Mouse (Mus musculus) kidney, adult 2 months (tissue): ENCODE measurements around the gene Smim20.

Experiments used
- CTCF ChIP-seq: fragments of 200-500 bp; conservative IDR thresholded peaks from 2 replicates; pipeline ENCODE4 v1.5.1; 2011; ENCODE audit warnings: low read depth, mild to moderate bottlenecking, control low read depth, low read length, moderate library complexity, mixed read lengths; ENCODE audit not compliant: insufficient read depth, insufficient read length
- POLR2A ChIP-seq: fragments of 200-500 bp; IDR thresholded peaks from one replicate; pipeline ENCODE4 v1.6.1; 2011; ENCODE audit warnings: low read depth, low read length, control low read depth

- TF ChIP-seq CTCF (no peak), POLR2A (no peak)
Observed at GRCm38 (mm10) chr5:53254154-53254553, 12.7 kb upstream of the Smim20 start.
